Mouse (Mus musculus) gastrocnemius, adult 2 months (tissue): ENCODE measurements around the gene Ckm. TPM values are rescaled to one million over a fixed set of nuclear protein-coding genes. Genes with fewer than 3 reads are reported as not detected.

Experiments used
- DNase-seq: peaks from one replicate; pipeline ENCODE4 v3.0.0; 2022
- H3K27ac ChIP-seq: fragments of 200-600 bp; 2 replicates; pipeline ENCODE4 v1.8.1; 2022; ENCODE audit warnings: mild to moderate bottlenecking
- H3K4me3 ChIP-seq: fragments of 200-600 bp; 2 replicates; pipeline ENCODE4 v1.8.1; 2022; ENCODE audit warnings: mild to moderate bottlenecking, moderate library complexity
- CTCF ChIP-seq: fragments of 200-600 bp; IDR thresholded peaks from 2 replicates; pipeline ENCODE4 v1.8.1; 2022; ENCODE audit warnings: antibody characterized with exemption, mild to moderate bottlenecking, moderate library complexity
- intact Hi-C: fragments of 180-260 bp; cut with DNase I; formaldehyde crosslinking; loops from one replicate; pipeline ENCODE4 v1.15.1; 2025
- long read RNA-seq, 2 experiments: library from polyadenylated mRNA; stranded (forward); transcript quantifications; one replicate each; pipeline ENCODE4 v2.0.0; 2021
- total RNA-seq, 2 experiments: library from RNA; stranded (reverse); gene quantifications; 2 replicates each; pipeline ENCODE4 v1.2.3; 2021

Ckm gene
- over 10,000 TPM; 32,173 to 47,719 TPM for total RNA-seq
- long read RNA-seq, experiment 1, transcript Ckm-203 (8 exons, 2,742 nt) = major isoform, 64,290 of 66,599 reads
- long read RNA-seq, experiment 1, partial matches to known transcripts = 1,916 of 66,599 reads
- long read RNA-seq, experiment 1, other reads (novel, unspliced or antisense) = 389 of 66,599 reads
- long read RNA-seq, experiment 2, transcript Ckm-203 (8 exons, 2,742 nt) = major isoform, 86,215 of 90,068 reads
- long read RNA-seq, experiment 2, transcript Ckm-201 (7 exons, 1,235 nt) = minor isoform, 11 of 90,068 reads
- long read RNA-seq, experiment 2, partial matches to known transcripts = 3,311 of 90,068 reads
- long read RNA-seq, experiment 2, other reads (novel, unspliced or antisense) = 531 of 90,068 reads

DNA sequence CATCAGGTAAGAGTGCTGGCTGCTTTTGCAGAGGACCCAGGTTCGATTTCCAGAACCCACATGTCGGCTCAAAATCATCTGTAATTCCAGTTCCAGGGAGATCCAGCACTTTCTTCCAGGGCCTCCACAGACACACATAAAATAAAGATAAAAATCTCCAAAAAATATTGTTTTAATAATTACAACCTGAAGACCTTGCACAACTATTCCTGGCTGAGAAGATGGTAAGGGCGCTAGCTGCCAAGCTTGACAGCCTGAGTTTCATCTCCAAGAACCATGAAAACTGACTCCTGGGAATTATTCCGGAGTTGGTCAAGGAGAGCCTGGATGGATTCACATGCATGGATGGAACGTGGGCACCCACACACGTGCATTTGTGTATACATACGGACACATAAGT, at the start of gene Ckm:
Ckm (plus strand) TSS at position 301 of the 400 bp plus-strand sequence.
- no peak for DNase-seq
- H3K27ac ChIP-seq = peak within 1 kb of the TSS; percentile 78
- peak within 1 kb of the TSS; percentile 79 for H3K4me3 ChIP-seq
- TF ChIP-seq CTCF = no peak
- intact Hi-C loops = loop anchor here (10.0 kb wide), 2 partner anchors 100 to 170 kb away; partner anchors contain the start of genes Bloc1s3, Gemin7, Trappc6a and Zfp296

DNA sequence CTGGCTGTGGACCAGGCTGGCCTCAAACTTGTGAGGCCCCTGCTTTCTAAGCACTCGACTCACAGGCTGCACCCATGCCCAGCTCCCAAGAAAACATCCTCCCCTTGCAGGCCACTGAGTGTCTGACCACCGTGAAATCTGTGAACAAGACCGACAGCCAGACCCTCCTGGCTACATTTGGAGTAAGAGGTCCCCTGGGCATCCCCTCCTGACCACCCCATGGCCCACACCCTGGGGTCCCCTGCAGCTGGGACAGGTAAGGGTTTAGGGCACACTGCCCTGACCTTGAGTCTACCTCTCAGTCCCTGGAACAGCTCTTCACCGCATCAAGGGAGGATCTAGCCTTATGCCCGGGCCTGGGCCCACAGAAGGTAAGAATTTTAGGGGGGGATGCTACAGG, 49.6 kb upstream of the Ckm start:
- Histone ChIP-seq H3K4me3 (no peak overlapping the region), H3K27ac (no peak overlapping the region)
- TF ChIP-seq CTCF = no peak
- DNase-seq = no peak
- intact Hi-C loops = no loop called here

DNA sequence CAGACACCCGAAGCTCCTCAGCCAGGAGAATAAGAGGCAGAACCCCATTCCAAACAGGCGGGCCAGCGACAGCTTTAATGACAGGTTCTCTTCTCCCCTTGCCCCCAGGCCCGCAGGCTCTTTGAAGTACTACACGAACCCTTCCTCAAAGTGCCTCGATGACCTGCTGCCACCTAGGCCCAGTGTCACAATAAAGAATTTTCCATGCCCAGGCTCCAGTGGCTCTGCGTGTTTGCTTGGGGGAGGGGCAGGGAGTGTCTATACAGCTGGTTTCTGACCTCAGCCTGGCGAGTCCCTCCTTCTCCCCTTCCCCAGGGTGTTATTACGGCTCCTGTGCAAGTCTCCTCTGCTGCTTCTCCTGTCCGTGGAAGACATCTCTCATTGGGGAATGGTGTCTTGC, 48.3 kb upstream of the Ckm start:
- no peak for TF ChIP-seq CTCF
- Histone ChIP-seq H3K27ac (no peak overlapping the region), H3K4me3 (no peak overlapping the region)
- intact Hi-C loops = no loop called here
- no peak for DNase-seq

DNA sequence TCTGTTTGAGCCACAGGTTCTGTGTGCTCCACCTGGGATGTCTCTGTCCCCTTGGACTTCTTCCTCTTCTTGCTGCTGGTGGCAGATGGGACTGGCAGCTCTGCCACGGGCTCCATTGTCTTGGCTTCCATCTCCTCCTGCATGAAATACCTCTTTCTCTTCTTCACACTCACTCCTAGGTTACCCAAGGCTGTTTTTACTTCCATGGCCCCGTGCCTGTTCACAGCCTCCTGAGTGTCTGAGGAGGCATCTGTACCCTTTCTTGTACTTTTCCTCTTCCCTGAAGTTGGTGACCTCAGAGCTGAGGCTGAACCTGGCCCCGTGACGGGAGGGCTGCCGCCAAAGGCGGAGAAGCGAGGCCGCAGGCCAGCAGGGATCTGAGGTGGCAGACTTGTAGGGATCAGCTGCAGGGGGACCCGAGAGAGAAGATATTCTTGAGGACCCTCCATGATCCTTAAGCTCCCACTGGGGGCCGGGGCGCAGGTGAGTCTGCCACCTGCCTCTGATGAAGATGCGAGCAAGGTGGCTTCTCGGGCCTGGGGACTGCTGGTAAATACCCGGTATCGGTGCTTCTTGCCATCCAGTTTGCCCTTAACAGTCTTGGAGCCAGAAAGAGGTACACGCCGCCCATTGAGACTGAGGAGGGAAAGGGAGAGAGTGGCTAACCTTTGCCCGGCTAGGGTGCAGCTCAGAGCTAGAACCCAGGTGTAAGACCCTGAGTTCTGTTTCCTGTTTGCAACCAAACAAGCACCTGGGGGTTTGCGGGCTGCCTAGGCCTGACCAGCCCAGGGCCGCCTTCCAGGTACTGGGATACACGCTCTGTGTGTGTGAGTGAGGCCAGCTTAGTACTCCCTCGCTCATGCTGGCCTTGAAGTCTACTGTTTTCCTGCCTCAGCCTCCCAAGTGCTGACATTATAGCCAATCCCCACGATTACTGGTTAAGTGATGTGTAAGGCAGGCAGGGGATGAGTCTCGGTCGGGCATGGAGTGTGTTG, 46.9 kb upstream of the Ckm start:
- intact Hi-C loops = no loop called here
- no peak for TF ChIP-seq CTCF
- Histone ChIP-seq H3K4me3 (no peak overlapping the region), H3K27ac (no peak overlapping the region)
- DNase-seq = no peak

DNA sequence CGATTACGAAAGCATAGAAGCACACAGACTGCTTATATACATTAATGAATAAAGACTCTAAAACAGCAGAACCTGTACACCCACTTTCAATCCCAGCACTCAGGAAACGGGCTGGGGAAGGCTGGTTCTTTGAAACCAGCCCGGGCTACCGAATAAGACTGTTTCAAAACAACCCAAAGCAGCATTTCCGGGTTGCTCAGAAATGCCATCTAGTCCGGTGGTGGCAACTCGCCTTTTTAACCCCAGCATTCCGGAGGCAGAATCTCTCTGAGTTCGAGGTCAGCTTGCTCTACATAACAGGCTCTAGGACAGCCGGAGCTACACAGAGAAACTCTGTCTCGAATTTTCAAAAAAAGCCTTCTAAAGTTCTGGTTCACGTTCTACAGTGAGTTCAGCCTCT, 45.9 kb upstream of the Ckm start:
- peak overlapping the region; percentile 88 for H3K4me3 ChIP-seq
- peak overlapping the region; percentile 94 for H3K27ac ChIP-seq
- TF ChIP-seq CTCF = no peak
- intact Hi-C loops = no loop called here
- no peak for DNase-seq

DNA sequence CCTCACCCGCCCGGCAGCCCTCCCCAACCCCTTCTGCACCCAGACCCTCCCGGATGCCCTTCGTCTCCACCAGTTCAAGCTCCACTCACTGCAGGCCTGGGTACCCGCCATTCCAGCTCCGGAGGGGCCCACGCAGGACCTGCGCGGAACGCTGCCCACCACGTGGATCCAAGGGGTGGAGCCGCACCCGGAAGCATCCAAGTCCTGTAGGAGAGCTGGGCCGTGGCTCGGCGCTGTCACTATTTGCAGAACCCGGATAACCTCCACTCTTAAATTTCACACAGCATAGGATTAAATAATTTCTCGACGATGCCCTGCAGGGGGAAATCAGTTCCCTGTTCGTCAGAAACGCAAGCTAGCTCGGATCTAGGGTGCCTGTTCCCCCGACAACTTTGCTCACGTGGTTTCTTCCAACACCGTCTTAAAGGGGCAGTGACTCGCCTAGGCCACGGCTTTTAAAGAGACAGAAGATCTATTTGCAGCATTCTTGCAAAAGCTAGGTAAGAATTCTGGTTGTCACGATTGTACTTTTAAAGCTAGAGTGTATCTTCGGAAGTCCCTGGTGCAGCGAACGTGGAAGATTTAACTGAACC, 45.2 kb upstream of the Ckm start, which contains the start of the genes Cd3eap and Ppp1r13l:
Cd3eap (minus strand) TSS at position 185 of the 593 bp plus-strand sequence.
Ppp1r13l (plus strand) TSS at position 451 of the 593 bp plus-strand sequence.
- intact Hi-C loops = no loop called here
- peak; percentile 92 for DNase-seq

DNA sequence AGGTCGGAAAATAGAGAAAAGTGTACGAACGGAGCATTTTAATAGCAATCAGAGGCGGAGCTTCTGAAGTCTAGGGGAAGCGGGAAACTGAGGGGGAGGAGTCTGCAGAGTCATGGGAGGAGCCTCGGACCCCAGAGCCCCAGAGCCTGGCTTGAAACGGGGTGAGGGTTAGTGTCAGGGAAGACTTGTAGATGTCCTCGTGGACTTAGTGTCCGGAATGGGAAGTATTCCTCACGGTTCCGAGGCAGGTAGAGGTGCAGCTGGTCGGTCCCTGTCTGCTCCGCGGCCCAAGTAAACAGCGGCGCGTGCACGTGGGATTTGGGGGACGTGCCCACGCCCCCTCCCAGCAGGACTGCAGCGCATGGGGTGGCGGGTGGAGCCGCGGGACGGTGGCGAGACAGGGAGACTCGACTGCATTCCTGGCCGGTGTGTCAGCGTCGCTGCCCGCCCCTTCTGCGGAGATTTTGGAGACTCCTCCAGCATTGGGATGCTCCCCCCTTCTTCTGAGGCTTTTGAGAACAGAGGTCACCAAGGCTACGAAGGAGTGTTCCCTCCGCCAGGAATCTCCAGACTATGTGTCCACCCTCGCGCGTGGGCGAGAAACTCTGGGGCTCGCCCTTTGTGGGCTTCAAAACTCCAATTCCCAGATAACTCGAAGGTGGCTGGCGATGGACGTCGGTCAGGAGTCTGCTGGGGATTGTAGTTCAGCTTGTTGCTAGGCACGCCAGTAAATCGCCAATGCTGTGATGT, 44.5 kb upstream of the Ckm start:
- intact Hi-C loops = loop anchor here (5.0 kb wide), 2 partner anchors 63 to 128 kb away; no protein-coding TSS in a partner anchor
- H3K4me3 ChIP-seq = peak overlapping the region; percentile 88
- H3K27ac ChIP-seq = peak overlapping the region; percentile 94
- TF ChIP-seq CTCF = no peak
- DNase-seq = peak; percentile 82

More for the DNA sequence above, 45.2 kb upstream of the Ckm start, which contains the start of the genes Cd3eap and Ppp1r13l:
- Histone ChIP-seq H3K27ac (peak within 1 kb of the TSS; percentile 94), H3K4me3 (peak within 1 kb of the TSS; percentile 88)
- TF ChIP-seq CTCF = no peak

DNA sequence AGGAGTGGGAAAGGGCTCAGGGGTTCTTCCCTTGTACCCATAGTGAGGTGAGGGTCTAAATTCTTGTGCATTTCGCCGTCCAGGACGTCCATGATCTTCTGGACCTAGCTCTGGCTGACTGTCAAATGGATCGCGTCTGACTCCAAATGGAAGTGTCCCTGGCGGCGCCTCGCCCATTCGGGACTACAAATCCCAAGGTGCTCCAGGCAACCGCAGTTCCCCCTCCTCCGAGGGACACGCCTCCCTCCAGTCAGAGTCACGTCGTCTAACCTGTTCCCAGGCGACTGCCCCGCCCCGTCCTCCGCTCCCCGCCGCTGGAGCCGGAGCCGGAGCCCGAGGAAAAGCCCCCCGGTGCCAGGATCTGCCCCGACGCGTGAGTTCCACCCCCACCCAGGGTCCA, 43.6 kb upstream of the Ckm start:
- intact Hi-C loops = loop anchor here (5.0 kb wide), 2 partner anchors 64 to 129 kb away; no protein-coding TSS in a partner anchor
- TF ChIP-seq CTCF = no peak
- H3K27ac ChIP-seq = peak overlapping the region; percentile 94
- peak overlapping the region; percentile 88 for H3K4me3 ChIP-seq
- peak; percentile 96 for DNase-seq

DNA sequence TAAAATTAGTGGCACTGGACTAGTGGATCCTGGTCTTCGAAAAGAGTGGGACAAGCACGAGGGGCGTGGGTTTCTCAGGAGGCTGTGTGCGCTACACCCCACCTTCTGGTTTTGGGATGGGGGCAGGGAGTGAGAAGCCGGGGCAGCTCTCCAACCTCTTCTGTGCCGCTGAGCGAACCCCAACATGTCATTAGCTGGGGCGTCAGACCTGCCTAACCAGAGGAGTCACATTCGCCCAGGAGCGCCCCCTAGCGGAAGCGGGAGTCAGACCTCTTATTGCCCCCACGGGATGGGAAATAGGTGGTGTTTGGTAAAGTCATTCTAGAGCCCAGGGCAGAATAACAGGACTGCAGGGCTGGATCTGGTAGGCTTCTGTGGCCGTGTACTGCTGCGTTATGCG, 42.9 kb upstream of the Ckm start:
- peak overlapping the region; percentile 88 for H3K4me3 ChIP-seq
- H3K27ac ChIP-seq = peak overlapping the region; percentile 94
- intact Hi-C loops = loop anchor here (5.0 kb wide), 2 partner anchors 64 to 129 kb away; no protein-coding TSS in a partner anchor
- DNase-seq = peak; percentile 89
- peak; percentile 89 for TF ChIP-seq CTCF

DNA sequence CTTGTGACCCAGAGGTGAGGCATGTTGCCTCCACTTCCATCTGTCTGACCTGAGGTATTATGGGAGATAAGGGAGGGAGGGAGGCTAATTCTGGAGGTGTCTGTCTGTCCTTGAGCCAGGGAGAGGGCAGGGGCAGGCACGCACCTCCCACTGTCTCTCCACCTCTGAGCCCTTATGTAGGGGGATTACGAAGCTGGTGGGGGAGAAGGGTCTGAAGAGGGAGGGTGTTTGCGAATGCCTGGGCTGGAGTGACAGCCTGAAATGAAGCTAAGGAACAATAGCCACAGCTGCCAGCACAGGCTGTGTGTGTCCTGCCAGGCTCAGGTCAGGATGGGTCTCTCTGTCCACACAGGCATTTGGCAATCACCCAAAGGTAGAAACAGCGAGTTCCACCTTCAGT, 42.3 kb upstream of the Ckm start:
- no peak for TF ChIP-seq CTCF
- no peak for DNase-seq
- Histone ChIP-seq H3K4me3 (peak overlapping the region; percentile 88), H3K27ac (peak overlapping the region; percentile 94)
- intact Hi-C loops = loop anchor here (5.0 kb wide), 2 partner anchors 65 to 130 kb away; no protein-coding TSS in a partner anchor

DNA sequence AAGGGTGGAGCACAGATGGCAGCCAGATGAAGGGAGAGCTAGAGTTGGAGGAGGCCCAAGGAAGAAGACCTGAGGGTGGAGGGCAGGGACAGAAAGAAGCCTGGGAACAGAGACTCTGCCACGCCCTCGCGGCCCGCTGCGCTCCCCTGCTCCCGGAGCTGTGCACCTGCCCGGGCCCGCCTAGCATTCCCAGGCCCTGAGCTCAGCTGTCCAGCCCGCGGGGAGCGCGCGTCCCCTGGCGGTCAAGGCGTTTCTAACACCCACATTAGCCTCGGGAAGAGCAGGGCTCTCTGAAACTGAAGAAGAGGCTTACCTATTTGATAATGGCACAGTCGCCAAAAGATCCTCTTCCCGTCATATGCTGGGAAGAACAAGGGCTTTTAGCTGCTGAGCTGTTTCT, 40.7 kb upstream of the Ckm start:
- intact Hi-C loops = loop anchor here (5.0 kb wide), 2 partner anchors 67 to 132 kb away; no protein-coding TSS in a partner anchor
- H3K27ac ChIP-seq = peak overlapping the region; percentile 50
- DNase-seq = peak; percentile 89
- peak; percentile 98 for TF ChIP-seq CTCF
- peak overlapping the region; percentile 53 for H3K4me3 ChIP-seq
